Mouse (Mus musculus) hindbrain, embryonic 14.5 days (tissue): ENCODE results near the gene Tnnt3. TPM values are rescaled to one million over a fixed set of nuclear protein-coding genes. Genes with fewer than 3 reads are reported as not detected.

ENCODE experiments used
- ATAC-seq: fragments of 200-750 bp; cut with Nextera tagmentation; 2 replicates; pipeline ENCODE4 v1.8.0; 2017; ENCODE audit warnings: moderate number of reproducible peaks, mild to moderate bottlenecking, moderate TSS enrichment, moderate library complexity; ENCODE audit not compliant: low FRiP score
- DNase-seq: peaks from one replicate; pipeline ENCODE4 v3.0.0-alpha.2; 2015; ENCODE audit warnings: low spot score
- H3K27ac ChIP-seq: fragments of 300-500 bp; sonication (generic); 2 replicates; pipeline ENCODE4 v1.5.1; 2014; ENCODE audit warnings: mild to moderate bottlenecking, moderate library complexity
- H3K27me3 ChIP-seq: fragments of 300-500 bp; sonication (generic); 2 replicates; pipeline ENCODE4 v1.6.1; 2014; ENCODE audit warnings: mild to moderate bottlenecking, low read length, mixed read lengths; ENCODE audit not compliant: control insufficient read depth, insufficient read depth
- H3K36me3 ChIP-seq: fragments of 300-500 bp; sonication (generic); replicated peaks from 2 replicates; pipeline ENCODE4 v1.6.1; 2014; ENCODE audit not compliant: control insufficient read depth, insufficient read depth
- H3K4me1 ChIP-seq: fragments of 300-500 bp; sonication (generic); replicated peaks from 2 replicates; pipeline ENCODE4 v1.6.1; 2014; ENCODE audit warnings: antibody characterized with exemption, low read length, mixed read lengths; ENCODE audit not compliant: control insufficient read depth, insufficient read depth
- H3K4me2 ChIP-seq: fragments of 300-500 bp; sonication (generic); replicated peaks from 2 replicates; pipeline ENCODE4 v1.6.1; 2014; ENCODE audit warnings: mild to moderate bottlenecking, moderate library complexity
- H3K4me3 ChIP-seq: fragments of 300-500 bp; sonication (generic); replicated peaks from 2 replicates; pipeline ENCODE4 v1.5.1; 2014; ENCODE audit warnings: mild to moderate bottlenecking, low read length
- H3K9ac ChIP-seq: fragments of 300-500 bp; sonication (generic); 2 replicates; pipeline ENCODE4 v1.6.1; 2014
- H3K9me3 ChIP-seq: fragments of 300-500 bp; sonication (generic); 2 replicates; pipeline ENCODE4 v1.6.1; 2016; ENCODE audit warnings: low read length; ENCODE audit not compliant: control insufficient read depth
- WGBS: fragments of 180-500 bp; shearing (Covaris S2); extraction: QIAGEN DNeasy Blood & Tissue Kit; methylation state at CpG from one replicate; pipeline ENCODE4 v1.1.7; 2014; 5-methylcytosine and 5-hydroxymethylcytosine counted together
- polyA plus RNA-seq: library from polyadenylated mRNA; unstranded; fragments of >200 nt; fragmentation: Nextera tagmentation; extraction: Ambion mirVana; gene quantifications from 2 replicates; pipeline ENCODE4 v1.2.1, GENCODE M21; 2014

Gene Tnnt3
- polyA plus RNA-seq, 1 experiment from 2014 or later = 1.6 TPM

DNA sequence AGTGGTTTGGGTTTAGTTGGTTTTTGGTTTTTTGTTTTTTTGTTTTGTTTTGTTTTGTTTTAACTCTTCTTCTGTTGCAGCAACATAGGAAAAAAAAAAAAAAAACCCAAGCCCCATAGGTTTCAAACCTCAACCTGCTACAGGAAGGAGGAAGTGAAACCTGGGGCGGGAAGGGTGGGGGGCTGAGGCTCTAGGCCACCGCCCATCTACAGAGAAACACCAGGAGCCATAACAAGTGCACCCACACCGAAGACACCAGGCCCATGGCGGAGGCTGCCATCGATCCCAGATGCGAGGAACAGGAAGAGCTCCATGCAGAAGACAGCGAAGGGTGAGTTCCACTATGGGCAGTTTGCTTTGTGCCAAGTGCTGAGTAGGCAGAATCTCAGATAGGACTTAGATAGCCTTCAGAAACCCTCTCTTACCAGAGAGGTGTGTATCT is 38.0 kb upstream of the Tnnt3 start, which contains the start of gene Lsp1:
TSS of gene Lsp1 (plus strand) at position 174 of the 442 bp plus-strand sequence.
- Histone ChIP-seq H3K27me3 (no peaks in the 10 kb centered on the region), H3K4me2 (no peak within 1 kb of the TSS), H3K27ac (no peak within 1 kb of the TSS), H3K9ac (no peak within 1 kb of the TSS), H3K4me3 (no peak within 1 kb of the TSS), H3K36me3 (no peaks in the 10 kb centered on the region), H3K9me3 (no peaks in the 10 kb centered on the region), H3K4me1 (no peaks in the 10 kb centered on the region; the same call in 1 of the 2 replicates)
- 95% methylated on average over 7 of the region's 7 CpGs for WGBS
- ATAC-seq = no peak
- DNase-seq = no peak

DNA sequence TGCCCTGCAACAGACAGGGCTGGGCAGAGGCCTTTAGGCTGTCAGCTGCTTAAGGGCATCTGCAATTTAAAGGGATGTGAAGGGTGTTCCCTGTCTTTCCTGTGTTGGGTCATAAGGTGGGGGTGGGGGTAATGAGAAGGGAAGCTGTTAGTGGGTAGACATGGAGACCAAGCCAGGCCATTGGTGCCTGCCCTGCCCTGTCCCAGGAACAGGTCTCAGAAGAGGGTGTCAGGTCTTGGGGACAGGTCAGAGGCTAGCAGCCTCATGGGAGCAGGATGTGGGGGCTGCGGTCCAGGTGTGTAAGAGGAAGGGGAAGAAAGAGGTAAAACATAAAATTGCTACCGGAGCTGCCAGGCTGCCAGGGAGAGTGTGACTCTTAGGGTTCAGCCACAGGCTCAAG is 37.2 kb upstream of the Tnnt3 start:
- ATAC-seq (no peak), DNase-seq (no peak)
- WGBS = 84% methylated on average over 2 of the region's 2 CpGs
- H3K27me3 ChIP-seq = no peaks in the 10 kb centered on the region
- no peaks in the 10 kb centered on the region for H3K36me3 ChIP-seq
- no peaks in the 10 kb centered on the region for H3K9me3 ChIP-seq
- H3K27ac ChIP-seq = no peak overlapping the region
- H3K9ac ChIP-seq = no peak overlapping the region
- H3K4me2 ChIP-seq = no peak overlapping the region
- H3K4me3 ChIP-seq = no peak overlapping the region
- H3K4me1 ChIP-seq = no peaks in the 10 kb centered on the region; the same call in 1 of the 2 replicates

GRCm38 (mm10) chr7:142462190-142462589 is 36.4 kb upstream of the Tnnt3 start:
- 89% methylated on average over 6 of the region's 6 CpGs for WGBS
- no peak for DNase-seq
- ATAC-seq = no peak

GRCm38 (mm10) chr7:142462594-142463078 is 36.0 kb upstream of the Tnnt3 start:
- no peaks in the 10 kb centered on the region for H3K27me3 ChIP-seq
- no peaks in the 10 kb centered on the region for H3K9me3 ChIP-seq
- H3K9ac ChIP-seq = no peak overlapping the region
- no peak overlapping the region for H3K27ac ChIP-seq
- ATAC-seq (no peak), DNase-seq (no peak)
- WGBS = 74% methylated on average over 4 of the region's 4 CpGs
- H3K36me3 ChIP-seq = no peaks in the 10 kb centered on the region
- H3K4me1 ChIP-seq = no peaks in the 10 kb centered on the region
- no peak overlapping the region for H3K4me2 ChIP-seq
- H3K4me3 ChIP-seq = no peak overlapping the region

More at GRCm38 (mm10) chr7:142462190-142462589, 36.4 kb upstream of the Tnnt3 start:
- no peak overlapping the region for H3K27ac ChIP-seq
- no peak overlapping the region for H3K4me2 ChIP-seq
- H3K9me3 ChIP-seq = no peaks in the 10 kb centered on the region
- no peaks in the 10 kb centered on the region for H3K27me3 ChIP-seq
- H3K4me1 ChIP-seq = no peaks in the 10 kb centered on the region
- no peak overlapping the region for H3K4me3 ChIP-seq
- no peak overlapping the region for H3K9ac ChIP-seq
- H3K36me3 ChIP-seq = no peaks in the 10 kb centered on the region

GRCm38 (mm10) chr7:142470171-142470691 is 28.4 kb upstream of the Tnnt3 start:
- no peak overlapping the region for H3K4me3 ChIP-seq
- ATAC-seq (no peak), DNase-seq (no peak)
- H3K27ac ChIP-seq = no peak overlapping the region
- H3K4me2 ChIP-seq = no peak overlapping the region
- H3K4me1 ChIP-seq = peaks cover 11% of the 10 kb centered on the region
- no peak overlapping the region for H3K9ac ChIP-seq
- no peaks in the 10 kb centered on the region for H3K9me3 ChIP-seq
- 84% methylated on average over 7 of the region's 7 CpGs for WGBS
- no peaks in the 10 kb centered on the region for H3K27me3 ChIP-seq
- H3K36me3 ChIP-seq = no peaks in the 10 kb centered on the region

DNA sequence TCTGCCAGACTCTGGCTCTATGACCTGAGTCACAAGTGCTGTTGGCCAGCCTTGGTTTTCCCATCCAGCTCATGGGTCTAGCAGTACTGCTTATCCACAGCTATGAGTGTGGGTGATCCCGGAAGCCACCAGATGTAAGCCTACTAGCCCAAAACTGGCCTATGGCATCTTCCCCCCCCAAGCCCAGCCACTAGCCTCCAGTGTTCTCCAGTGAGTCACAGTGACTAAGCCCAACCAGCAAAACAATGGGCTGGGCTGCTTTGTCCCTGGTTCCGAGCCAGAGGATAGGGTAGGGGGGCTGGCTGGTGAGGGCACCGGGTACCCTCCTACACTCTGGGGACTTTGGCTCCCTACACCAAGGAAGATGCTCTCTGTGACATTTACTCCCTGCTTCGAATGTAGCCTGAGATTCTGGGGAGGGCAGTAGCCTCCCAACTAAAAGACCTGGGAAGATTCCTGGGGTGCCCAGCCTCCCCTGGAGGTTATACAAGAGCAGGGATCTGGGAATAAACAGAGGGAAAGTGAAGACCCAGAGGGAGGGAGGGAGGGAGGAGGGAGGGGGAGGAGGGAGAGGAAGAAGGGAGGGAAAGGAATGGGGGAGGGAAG is 27.7 kb upstream of the Tnnt3 start:
- ATAC-seq (no peak), DNase-seq (no peak)
- Histone ChIP-seq H3K36me3 (no peaks in the 10 kb centered on the region), H3K4me1 (peaks cover 11% of the 10 kb centered on the region), H3K27ac (no peak overlapping the region), H3K9ac (no peak overlapping the region), H3K9me3 (no peaks in the 10 kb centered on the region), H3K4me2 (no peak overlapping the region), H3K4me3 (no peak overlapping the region), H3K27me3 (no peaks in the 10 kb centered on the region)
- 26% methylated on average over 4 of the region's 4 CpGs for WGBS

GRCm38 (mm10) chr7:142471414-142471861 is 27.2 kb upstream of the Tnnt3 start:
- peaks cover 11% of the 10 kb centered on the region for H3K4me1 ChIP-seq
- no peaks in the 10 kb centered on the region for H3K36me3 ChIP-seq
- no peak overlapping the region for H3K4me2 ChIP-seq
- H3K27ac ChIP-seq = no peak overlapping the region
- H3K27me3 ChIP-seq = no peaks in the 10 kb centered on the region
- no peak overlapping the region for H3K4me3 ChIP-seq
- ATAC-seq = no peak
- WGBS = 26% methylated on average over 5 of the region's 6 CpGs
- DNase-seq = no peak
- no peaks in the 10 kb centered on the region for H3K9me3 ChIP-seq
- H3K9ac ChIP-seq = no peak overlapping the region

- DNase-seq (no peak), ATAC-seq (no peak)
- Histone ChIP-seq H3K4me2 (no peak overlapping the region), H3K4me1 (peaks cover 11% of the 10 kb centered on the region), H3K36me3 (no peaks in the 10 kb centered on the region), H3K9me3 (no peaks in the 10 kb centered on the region), H3K4me3 (no peak overlapping the region), H3K27me3 (no peaks in the 10 kb centered on the region), H3K27ac (no peak overlapping the region), H3K9ac (no peak overlapping the region; the same call in 1 of the 2 replicates)
- WGBS = 24% methylated on average over 15 of the region's 15 CpGs
Measured at GRCm38 (mm10) chr7:142471884-142472570, 26.6 kb upstream of the Tnnt3 start.

DNA sequence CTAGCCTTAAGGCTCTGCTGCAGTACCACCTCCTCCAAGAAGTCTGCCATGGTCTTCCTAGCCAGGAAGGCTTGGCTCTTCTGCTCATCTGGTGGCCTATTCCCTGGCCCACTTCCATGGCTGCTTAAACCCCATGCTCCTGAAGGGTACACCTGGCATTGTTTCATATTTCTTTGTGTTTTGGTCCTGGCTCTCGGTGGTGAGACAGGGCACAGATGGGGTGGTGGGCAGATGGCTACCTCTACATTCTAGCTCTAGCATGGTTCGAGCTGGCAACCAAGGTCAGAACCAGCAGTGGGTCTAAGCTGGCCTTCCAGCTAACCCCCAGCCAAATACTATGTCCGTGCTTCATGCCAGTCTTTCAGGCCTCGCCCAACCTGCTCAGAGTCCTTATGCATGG is 25.7 kb upstream of the Tnnt3 start:
- 95% methylated on average over 4 of the region's 4 CpGs for WGBS
- Histone ChIP-seq H3K9me3 (no peaks in the 10 kb centered on the region), H3K4me1 (peaks cover 11% of the 10 kb centered on the region), H3K4me2 (no peak overlapping the region), H3K9ac (no peak overlapping the region), H3K36me3 (no peaks in the 10 kb centered on the region), H3K27me3 (no peaks in the 10 kb centered on the region), H3K27ac (no peak overlapping the region), H3K4me3 (no peak overlapping the region)
- no peak for DNase-seq
- ATAC-seq = no peak
